Mouse (Mus musculus) gastrocnemius, adult 2 months (tissue): Measurements from ENCODE around the gene Tbc1d23. TPM values are rescaled to one million over a fixed set of nuclear protein-coding genes. Genes with fewer than 3 reads are reported as not detected.
"Not testable (repeated sequence)": the region's sequence is repeated elsewhere in the genome, so short reads cannot be mapped to it uniquely, and the experiment has no call there.

ENCODE experiments used
- DNase-seq: peaks from one replicate; pipeline ENCODE4 v3.0.0; 2022
- H3K27ac ChIP-seq: fragments of 200-600 bp; 2 replicates; pipeline ENCODE4 v1.8.1; 2022; ENCODE audit warnings: mild to moderate bottlenecking
- H3K4me3 ChIP-seq: fragments of 200-600 bp; 2 replicates; pipeline ENCODE4 v1.8.1; 2022; ENCODE audit warnings: mild to moderate bottlenecking, moderate library complexity
- CTCF ChIP-seq: fragments of 200-600 bp; IDR thresholded peaks from 2 replicates; pipeline ENCODE4 v1.8.1; 2022; ENCODE audit warnings: antibody characterized with exemption, mild to moderate bottlenecking, moderate library complexity
- intact Hi-C: fragments of 180-260 bp; cut with DNase I; formaldehyde crosslinking; loops from one replicate; pipeline ENCODE4 v1.15.1; 2025
- total RNA-seq, 2 experiments: library from RNA; stranded (reverse); gene quantifications; 2 replicates each; pipeline ENCODE4 v1.2.3; 2021

Tbc1d23 gene
- total RNA-seq, 2 experiments from 2014 or later = 19.2 to 19.5 TPM

- no peak overlapping the region; the same call in 1 of the 2 replicates for H3K27ac ChIP-seq
- H3K4me3 ChIP-seq = no peak overlapping the region
- TF ChIP-seq CTCF = no peak
- DNase-seq = no peak
- intact Hi-C loops = no loop called here
These were observed 16.2 kb upstream of the Tbc1d23 start for GRCm38 (mm10) chr16:57247464-57247863.

- intact Hi-C loops = no loop called here
- no peak for TF ChIP-seq CTCF
- peak; percentile 30 for DNase-seq
- H3K4me3 ChIP-seq = no peak overlapping the region
- H3K27ac ChIP-seq = peak overlapping the region; percentile 12; the same call in 1 of the 2 replicates
These were observed 15.3 kb upstream of the Tbc1d23 start for GRCm38 (mm10) chr16:57246596-57246995.

DNA sequence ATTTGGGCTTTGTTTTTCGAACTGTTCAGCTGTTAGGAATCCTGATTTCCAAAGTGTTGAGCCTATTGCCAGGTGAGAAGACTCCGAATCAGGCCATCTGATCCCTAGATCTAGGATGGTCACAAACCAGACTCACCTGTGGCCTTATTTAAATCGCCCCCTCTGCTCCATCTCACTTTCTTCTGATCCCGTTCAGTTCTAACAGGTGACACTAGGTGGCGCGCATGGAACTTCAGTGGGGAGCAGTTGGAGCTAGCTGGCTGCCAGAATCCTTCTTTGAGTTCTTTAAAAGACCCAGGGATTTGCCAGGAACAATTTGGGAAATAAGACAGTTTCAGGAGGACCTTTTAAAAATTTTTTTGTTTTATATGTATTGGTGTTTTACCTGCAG is 12.5 kb upstream of the Tbc1d23 start:
- TF ChIP-seq CTCF = peak; percentile 95
- Histone ChIP-seq H3K27ac (peak overlapping the region; percentile 38; the same call in 1 of the 2 replicates), H3K4me3 (no peak overlapping the region)
- DNase-seq = peak; percentile 89
- intact Hi-C loops = loop anchor here (1.0 to 5.0 kb wide), 4 partner anchors 78 to 348 kb away; no protein-coding TSS in a partner anchor

GRCm38 (mm10) chr16:57243205-57243857 is 12.0 kb upstream of the Tbc1d23 start:
- 0 out of 2 replicates have a peak, but pooled peaks have one; percentile 18 for TF ChIP-seq CTCF
- Histone ChIP-seq H3K27ac (peak overlapping the region; percentile 38; the same call in 1 of the 2 replicates), H3K4me3 (no peak overlapping the region)
- intact Hi-C loops = loop anchor here (5.0 kb wide), 3 partner anchors 79 to 349 kb away; no protein-coding TSS in a partner anchor
- peak; percentile 30 for DNase-seq

DNA sequence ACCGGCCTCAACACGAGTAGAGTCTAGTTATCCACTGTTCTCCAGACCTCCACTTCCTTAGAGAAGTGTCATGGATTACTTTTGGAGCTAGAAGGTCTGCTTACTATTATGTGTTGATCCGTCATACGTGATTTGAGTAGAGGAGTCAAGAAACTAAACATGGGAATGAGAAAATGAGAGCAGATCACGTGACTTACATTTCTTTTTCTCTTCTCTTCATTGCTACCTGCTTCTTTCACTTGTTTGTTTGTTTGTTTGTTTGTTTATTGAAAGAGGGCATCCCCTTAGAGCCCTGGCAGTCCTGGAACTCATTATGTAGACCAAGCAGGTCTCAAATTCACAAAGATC is 11.5 kb upstream of the Tbc1d23 start:
- no peak for TF ChIP-seq CTCF
- H3K4me3 ChIP-seq = no peak overlapping the region
- intact Hi-C loops = loop anchor here (5.0 kb wide), 3 partner anchors 79 to 349 kb away; no protein-coding TSS in a partner anchor
- no peak overlapping the region; the same call in 1 of the 2 replicates for H3K27ac ChIP-seq
- no peak for DNase-seq

- Histone ChIP-seq H3K4me3 (no peak overlapping the region), H3K27ac (no peak overlapping the region)
- intact Hi-C loops = no loop called here
- no peak for DNase-seq
- no peak for TF ChIP-seq CTCF
These were observed 4.7 kb upstream of the Tbc1d23 start for GRCm38 (mm10) chr16:57235871-57236510.

DNA sequence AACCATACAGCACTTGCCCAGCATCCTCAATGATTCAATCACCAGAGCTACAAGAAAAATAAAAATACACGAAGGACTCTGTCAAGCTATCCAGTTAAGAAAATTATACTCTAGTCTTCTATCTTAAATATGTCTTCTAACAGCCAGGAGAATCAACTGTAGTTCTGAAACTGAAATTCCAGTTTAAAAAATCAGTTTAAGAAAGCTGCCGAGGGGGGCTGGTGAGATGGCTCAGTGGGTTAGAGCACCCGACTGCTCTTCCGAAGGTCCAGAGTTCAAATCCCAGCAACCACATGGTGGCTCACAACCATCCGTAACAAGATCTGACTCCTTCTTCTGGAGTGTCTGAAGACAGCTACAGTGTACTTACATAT is 620 bp upstream of the Tbc1d23 start:
- intact Hi-C loops, DNase-seq: not testable (repeated sequence)
- Histone ChIP-seq H3K4me3 (peak overlapping the region; percentile 100), H3K27ac (peak overlapping the region; percentile 93; the same call in 1 of the 2 replicates)

GRCm38 (mm10) chr16:57226444-57226843 is 4.9 kb downstream of the Tbc1d23 start:
- TF ChIP-seq CTCF = no peak
- intact Hi-C loops = no loop called here
- Histone ChIP-seq H3K27ac (no peak overlapping the region), H3K4me3 (no peak overlapping the region)
- no peak for DNase-seq

GRCm38 (mm10) chr16:57220361-57220760 is 10.9 kb downstream of the Tbc1d23 start:
- no peak for TF ChIP-seq CTCF
- no peak for DNase-seq
- no peak overlapping the region for H3K27ac ChIP-seq
- no peak overlapping the region for H3K4me3 ChIP-seq
- intact Hi-C loops = no loop called here

- TF ChIP-seq CTCF = no peak
- no peak overlapping the region for H3K4me3 ChIP-seq
- H3K27ac ChIP-seq = no peak overlapping the region
- no peak for DNase-seq
- intact Hi-C loops = no loop called here
These were observed 15.3 kb downstream of the Tbc1d23 start for GRCm38 (mm10) chr16:57215957-57216356.

DNA sequence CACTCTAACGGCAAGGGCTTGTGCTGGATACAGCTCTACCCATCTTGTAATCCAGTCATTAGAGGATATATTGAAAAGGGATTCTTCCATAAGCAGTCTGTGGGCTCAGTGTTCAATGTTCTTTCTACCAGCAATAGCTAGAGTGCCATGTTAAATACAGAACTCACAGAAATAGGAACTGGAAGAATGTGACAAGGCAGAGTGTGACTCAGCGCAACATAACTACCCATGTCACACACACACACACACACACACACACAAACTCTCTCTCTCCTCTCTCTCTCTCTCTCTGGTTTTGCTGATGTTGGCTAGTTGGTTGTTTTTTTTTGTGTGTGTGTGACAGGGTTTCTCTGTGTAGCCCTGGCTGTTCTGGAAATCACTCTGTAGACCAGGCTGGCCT is 20.3 kb downstream of the Tbc1d23 start:
- intact Hi-C loops = no loop called here
- DNase-seq = no peak
- Histone ChIP-seq H3K27ac (no peak overlapping the region), H3K4me3 (no peak overlapping the region)
- no peak for TF ChIP-seq CTCF

GRCm38 (mm10) chr16:57208342-57208741 is 23.0 kb downstream of the Tbc1d23 start:
- TF ChIP-seq CTCF = no peak
- intact Hi-C loops = no loop called here
- Histone ChIP-seq H3K4me3 (no peak overlapping the region), H3K27ac (no peak overlapping the region)
- no peak for DNase-seq

DNA sequence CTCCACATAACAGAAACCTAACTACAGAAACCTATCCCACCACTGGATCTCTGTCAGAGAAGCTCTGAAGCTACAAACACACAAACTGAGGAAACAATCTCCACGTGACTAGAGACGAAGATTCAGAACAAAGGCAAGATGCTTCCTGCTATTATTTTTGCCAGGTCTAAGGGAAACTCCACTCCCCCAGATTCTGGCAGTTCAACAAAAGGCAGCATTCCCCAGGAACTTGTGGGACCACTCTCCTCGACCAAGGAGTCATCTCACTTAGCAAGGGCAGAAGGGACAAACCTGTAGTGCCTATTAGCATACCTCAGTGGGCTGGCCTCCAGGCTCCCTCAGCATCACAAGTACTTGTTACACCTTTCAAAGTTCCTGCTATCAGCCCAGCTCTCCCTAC is 34.0 kb downstream of the Tbc1d23 start:
- Histone ChIP-seq H3K4me3 (no peak overlapping the region), H3K27ac (no peak overlapping the region)
- TF ChIP-seq CTCF = no peak
- DNase-seq = no peak
- intact Hi-C loops = no loop called here
